Mouse (Mus musculus) G1E (cell line): Measurements from ENCODE around the gene Gm10277.

Experiments
- CTCF ChIP-seq: IDR thresholded peaks from 2 replicates; pipeline ENCODE4 v1.5.1; 2012; ENCODE audit warnings: low read depth, low read length, inconsistent platforms, mixed read lengths
- GATA1 ChIP-seq: IDR thresholded peaks from 2 replicates; pipeline ENCODE4 v1.6.1; 2012; ENCODE audit warnings: borderline replicate concordance, low read length, inconsistent platforms, mixed read lengths
- GATA2 ChIP-seq: IDR thresholded peaks from 2 replicates; pipeline ENCODE4 v1.6.1; 2012; ENCODE audit warnings: low read depth, low read length, inconsistent platforms, borderline replicate concordance

DNA sequence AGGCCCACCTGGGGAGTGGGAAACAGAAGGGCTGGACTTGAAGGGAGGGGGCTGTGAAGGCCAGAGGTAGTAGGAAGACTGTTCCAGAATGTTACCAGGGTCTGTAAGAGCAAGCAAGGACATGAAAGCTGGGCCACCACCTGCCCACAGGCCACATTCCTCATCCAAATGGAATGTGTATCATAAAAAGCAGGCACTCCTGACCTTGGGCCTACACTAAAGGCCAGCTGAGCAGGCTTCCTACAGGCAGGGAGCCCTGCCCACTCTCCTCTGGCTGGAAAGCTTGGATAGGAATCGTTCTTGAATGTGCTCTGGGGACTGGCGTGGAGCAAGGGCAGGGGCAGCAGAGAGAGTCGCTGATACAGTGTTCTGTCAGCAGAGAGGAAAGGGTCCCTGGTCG, 49.2 kb upstream of the Gm10277 start:
- TF ChIP-seq GATA1 = no peak
- no peak for TF ChIP-seq CTCF
- TF ChIP-seq GATA2 = no peak
